Mouse (Mus musculus) ES-E14 (cell line): ENCODE measurements around the gene Mtx1. TPM values are rescaled to one million over a fixed set of nuclear protein-coding genes. Genes with fewer than 3 reads are reported as not detected.

ENCODE experiments used
- DNase-seq: peaks from one replicate; pipeline ENCODE4 v3.0.0-alpha.2; 2013; ENCODE audit warnings: low read depth, low spot score
- H3K27ac ChIP-seq: 2 replicates; pipeline ENCODE4 v1.5.1; 2012; ENCODE audit warnings: low read depth, mild to moderate bottlenecking, low read length, moderate library complexity, mixed read lengths; ENCODE audit not compliant: poor library complexity, insufficient read depth, severe bottlenecking
- H3K36me3 ChIP-seq: 2 replicates; pipeline ENCODE4 v1.6.1; 2012; ENCODE audit warnings: mild to moderate bottlenecking, low read length, moderate library complexity, mixed read lengths; ENCODE audit not compliant: control insufficient read depth, poor library complexity, insufficient read depth, severe bottlenecking
- H3K4me1 ChIP-seq, 2 experiments: fragments of 150-350 bp in 1 of 2; sonication (generic) in 1 of 2; 2 replicates each; pipeline ENCODE4 v1.6.1; 2012; ENCODE audit warnings: low read length in 2 of 2, mild to moderate bottlenecking in 1 of 2, mixed read lengths in 1 of 2; ENCODE audit not compliant: control insufficient read depth in 2 of 2, insufficient read depth in 2 of 2, poor library complexity in 1 of 2
- H3K4me3 ChIP-seq, 2 experiments: fragments of 150-350 bp in 1 of 2; sonication (generic) in 1 of 2; 2 replicates each; pipeline ENCODE4 v1.5.1; 2012; ENCODE audit warnings: low read length in 2 of 2, low read depth in 1 of 2, mild to moderate bottlenecking in 1 of 2, mixed read lengths in 1 of 2; ENCODE audit not compliant: insufficient read depth in 1 of 2, poor library complexity in 1 of 2, severe bottlenecking in 1 of 2
- H3K9ac ChIP-seq: 2 replicates; pipeline ENCODE4 v1.6.1; 2012; ENCODE audit warnings: low read depth, mild to moderate bottlenecking, low read length, mixed read lengths; ENCODE audit not compliant: poor library complexity, insufficient read depth, severe bottlenecking
- H3K9me3 ChIP-seq: fragments of 150-350 bp; sonication (generic); 2 replicates; pipeline ENCODE4 v1.6.1; 2012; ENCODE audit warnings: low read depth, mild to moderate bottlenecking, low read length; ENCODE audit not compliant: control insufficient read depth, insufficient read depth
- CHD2 ChIP-seq: IDR thresholded peaks from 2 replicates; pipeline ENCODE4 v1.6.1; 2014; ENCODE audit warnings: mild to moderate bottlenecking, low read depth, low read length, inconsistent platforms
- HCFC1 ChIP-seq: IDR thresholded peaks from 2 replicates; pipeline ENCODE4 v1.6.1; 2012; ENCODE audit warnings: low read length, inconsistent platforms, borderline replicate concordance; ENCODE audit not compliant: insufficient read depth
- MAFK ChIP-seq: IDR thresholded peaks from 2 replicates; pipeline ENCODE4 v1.6.1; 2014; ENCODE audit warnings: mild to moderate bottlenecking, low read depth, low read length, inconsistent platforms; ENCODE audit not compliant: insufficient read depth
- ZC3H11A ChIP-seq: IDR thresholded peaks from 2 replicates; pipeline ENCODE4 v1.6.1; 2012; ENCODE audit warnings: low read depth, mild to moderate bottlenecking, inconsistent platforms, low read length, borderline replicate concordance
- ZNF384 ChIP-seq: IDR thresholded peaks from 2 replicates; pipeline ENCODE4 v1.6.1; 2012; ENCODE audit warnings: low read depth, low read length, inconsistent platforms
- in situ Hi-C, 2 experiments: fragments of 600-800 bp; cut with MboI; formaldehyde crosslinking; loops; one replicate each; pipeline ENCODE4 v1.15.1; 2025; ENCODE audit warnings: low sequenced_read_pairs in 2 of 2, inconsistent platforms in 1 of 2; ENCODE audit not compliant: unreplicated experiment in 2 of 2
- total RNA-seq: library from RNA; depleted of rRNA; stranded (reverse); fragments of 300-350 nt; gene quantifications from 2 replicates; pipeline ENCODE4 v1.2.3, GENCODE M21; 2012

The Mtx1 gene
- total RNA-seq, 1 experiment: 251 TPM

GRCm38 (mm10) chr3:89256177-89256576, 29.3 kb upstream of the Mtx1 start:
- H3K36me3 ChIP-seq: no peaks in the 10 kb centered on the region

GRCm38 (mm10) chr3:89254994-89255393, 28.1 kb upstream of the Mtx1 start:
- no peak overlapping the region for H3K4me3 ChIP-seq
- in situ Hi-C loops: no loop called here
- H3K36me3 ChIP-seq: no peaks in the 10 kb centered on the region
- no peak overlapping the region for H3K27ac ChIP-seq
- no peak for DNase-seq
- H3K4me1 ChIP-seq: peaks cover 1 to 19% of the 10 kb centered on the region in 2 experiments; a peak in 2 of 4 replicates
- no peak overlapping the region for H3K9ac ChIP-seq
- H3K9me3 ChIP-seq: no peaks in the 10 kb centered on the region
- TF ChIP-seq MAFK (no peak), ZC3H11A (no peak), ZNF384 (no peak), HCFC1 (no peak), CHD2 (no peak)

More at GRCm38 (mm10) chr3:89256177-89256576, 29.3 kb upstream of the Mtx1 start:
- Histone ChIP-seq H3K4me3 (no peak overlapping the region), H3K27ac (no peak overlapping the region), H3K4me1 (peaks cover 0 to 12% of the 10 kb centered on the region in 2 experiments; a peak in 2 of 4 replicates), H3K9ac (no peak overlapping the region), H3K9me3 (no peaks in the 10 kb centered on the region)
- in situ Hi-C loops: no loop called here
- no peak for TF ChIP-seq ZNF384
- DNase-seq: no peak

GRCm38 (mm10) chr3:89251365-89251895, 24.5 kb upstream of the Mtx1 start:
- H3K36me3 ChIP-seq: peaks cover 10% of the 10 kb centered on the region; the same call in 1 of the 2 replicates
- H3K4me3 ChIP-seq: peak overlapping the region; percentile 20 to 54; a peak in 3 of 4 replicates
- H3K4me1 ChIP-seq: peaks cover 1 to 21% of the 10 kb centered on the region in 2 experiments; a peak in 2 of 4 replicates
- no peak for DNase-seq
- no peak for TF ChIP-seq CHD2
- in situ Hi-C loops: no loop called here
- H3K9ac ChIP-seq: peak overlapping the region; percentile 33; the same call in 1 of the 2 replicates
- H3K9me3 ChIP-seq: no peaks in the 10 kb centered on the region
- H3K27ac ChIP-seq: peak overlapping the region; percentile 1; the same call in 1 of the 2 replicates

GRCm38 (mm10) chr3:89250435-89251040, 23.6 kb upstream of the Mtx1 start:
- no peaks in the 10 kb centered on the region for H3K9me3 ChIP-seq
- peaks cover 5 to 23% of the 10 kb centered on the region in 2 experiments; a peak in 3 of 4 replicates for H3K4me1 ChIP-seq
- no peak overlapping the region for H3K9ac ChIP-seq
- no peak overlapping the region for H3K4me3 ChIP-seq
- H3K36me3 ChIP-seq: peaks cover 10% of the 10 kb centered on the region; the same call in 1 of the 2 replicates
- TF ChIP-seq HCFC1 (no peak), MAFK (peak; percentile 77)
- in situ Hi-C loops: no loop called here
- peak overlapping the region; percentile 39; the same call in 1 of the 2 replicates for H3K27ac ChIP-seq
- no peak for DNase-seq

- Histone ChIP-seq H3K4me1 (peaks cover 5 to 35% of the 10 kb centered on the region in 2 experiments; a peak in 3 of 4 replicates), H3K27ac (no peak overlapping the region), H3K4me3 (peak overlapping the region in 1 of 2 experiments; percentile 74; a peak in 1 of 4 replicates), H3K9ac (peak overlapping the region; percentile 41; the same call in 1 of the 2 replicates), H3K9me3 (no peaks in the 10 kb centered on the region), H3K36me3 (peaks cover 10% of the 10 kb centered on the region; the same call in 1 of the 2 replicates)
- TF ChIP-seq MAFK (no peak), ZC3H11A (no peak), CHD2 (no peak), ZNF384 (no peak), HCFC1 (no peak)
- in situ Hi-C loops: no loop called here
- no peak for DNase-seq
These were observed 20.6 kb upstream of the Mtx1 start for GRCm38 (mm10) chr3:89247466-89247865.
